Mouse (Mus musculus): ENCODE measurements at regions not wholly inside any gene's neighbourhood (a gene's known extent, or its start where the extent isn't known, plus 50 kb on each side); places are given as distances from the start of the nearest gene placed in this dataset.

- peak; percentile 51 for DNase-seq
These were observed 55.1 kb upstream of the Pcbd1 start for GRCm38 (mm10) chr10:61034056-61034455.

- no peak for DNase-seq
These were observed 60.5 kb upstream of the Pcbd1 start for GRCm38 (mm10) chr10:61028598-61028997.

DNA sequence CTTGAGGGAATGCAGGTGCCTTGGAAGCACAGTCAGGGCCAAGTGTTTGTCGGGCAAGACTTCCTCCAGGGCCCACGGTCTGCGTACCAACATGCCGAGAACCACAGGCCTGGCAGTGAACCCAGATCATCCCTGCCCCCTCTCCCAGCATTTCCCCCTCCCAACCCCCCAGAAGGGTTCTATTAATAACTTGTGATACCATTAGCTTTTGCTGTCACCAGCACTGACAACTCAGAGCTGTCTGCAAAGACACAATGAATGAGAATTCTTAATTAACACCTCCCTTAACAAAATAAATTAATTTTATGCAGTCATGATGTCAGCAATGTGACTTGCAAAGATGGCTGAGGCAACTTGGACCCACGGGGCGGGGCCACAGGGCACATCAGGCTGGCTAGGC is 61.9 kb upstream of the Pcbd1 start:
- no peak for DNase-seq

GRCm38 (mm10) chr10:61025061-61025460 is 64.1 kb upstream of the Pcbd1 start:
- no peak for DNase-seq

DNA sequence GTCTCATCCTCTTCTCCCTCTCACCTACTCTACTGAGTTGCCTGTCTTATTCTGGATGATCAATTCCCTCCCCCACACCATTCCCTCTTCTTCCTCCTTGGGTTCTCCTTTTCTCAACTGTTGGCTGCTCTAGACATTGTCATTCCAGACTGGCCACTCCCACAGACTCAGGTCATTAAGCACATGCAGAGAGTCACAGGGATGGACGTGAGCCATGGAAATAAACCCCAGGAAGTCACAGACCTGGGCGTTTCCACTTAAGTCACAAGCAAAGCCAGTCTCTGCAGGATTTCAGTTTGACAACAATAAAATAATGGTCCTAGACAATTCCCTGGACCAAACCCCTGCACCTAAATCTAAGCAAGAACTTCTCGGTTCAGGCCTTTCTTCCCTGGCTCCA is 65.0 kb upstream of the Pcbd1 start:
- no peak for DNase-seq

DNA sequence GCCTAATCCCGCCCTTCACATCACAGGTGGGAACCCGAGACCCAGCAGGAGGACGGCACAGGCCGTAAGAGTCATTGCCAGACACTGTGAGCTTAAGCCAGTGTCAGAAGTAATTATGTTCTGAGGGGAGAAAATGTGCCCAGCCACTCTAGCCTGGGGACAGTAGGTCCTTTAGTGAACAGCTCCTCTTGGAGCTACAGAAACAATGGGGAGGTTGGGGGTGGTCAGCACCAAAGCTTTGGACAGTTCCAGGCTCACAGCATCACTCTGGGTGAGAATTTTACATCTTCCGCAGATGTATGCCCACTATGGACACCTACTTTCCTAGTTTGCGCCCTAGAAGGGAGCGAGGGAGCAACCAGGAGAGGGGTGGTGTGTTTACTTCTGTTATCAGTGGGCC is 65.7 kb upstream of the Pcbd1 start:
- peak; percentile 50 for DNase-seq

DNA sequence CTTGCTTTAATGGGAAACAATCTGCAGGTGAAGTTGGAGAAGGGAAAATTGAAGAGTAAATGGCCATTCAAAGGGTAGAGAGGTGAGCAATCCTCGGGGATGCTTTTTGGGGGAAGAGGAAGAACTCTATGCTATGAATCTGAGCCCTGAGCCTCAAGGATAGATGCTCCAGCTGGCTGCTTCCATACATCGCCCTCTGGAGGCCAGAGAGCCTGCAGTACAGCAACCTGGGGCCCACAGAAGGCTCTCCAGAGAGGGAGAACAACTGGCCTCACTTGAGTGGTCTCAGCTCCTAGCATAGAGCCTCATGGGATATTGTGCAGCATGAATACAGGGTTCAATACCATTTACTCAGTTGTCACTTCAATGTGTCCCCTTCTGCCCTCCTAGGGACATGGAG is 69.6 kb upstream of the Pcbd1 start:
- DNase-seq = no peak

DNA sequence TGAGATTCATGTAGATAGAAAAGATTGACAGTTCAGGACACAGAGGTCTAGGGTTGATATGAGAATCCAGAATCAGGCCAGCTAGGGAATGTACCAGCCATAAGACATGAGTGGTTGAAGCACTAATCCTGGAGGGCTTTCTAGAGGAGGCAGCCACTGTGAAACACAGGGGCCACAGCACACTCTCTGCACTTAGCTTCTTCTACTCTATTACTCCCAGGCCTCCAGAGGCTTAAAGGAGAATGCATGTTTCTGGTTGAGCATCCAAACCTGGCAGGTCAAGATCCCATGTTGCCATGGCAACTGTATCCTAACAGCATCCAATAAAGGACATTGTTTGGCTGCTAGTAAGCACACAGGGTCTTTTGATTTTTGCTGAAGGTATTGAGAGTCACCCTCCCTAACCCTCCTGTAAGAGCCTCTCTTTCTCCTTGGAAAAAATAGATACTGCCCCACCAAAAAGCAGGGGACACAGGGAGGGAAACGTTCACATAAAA is 76.9 kb upstream of the Pcbd1 start:
- peak; percentile 36 for DNase-seq

- DNase-seq = no peak
These were observed 78.4 kb upstream of the Pcbd1 start for GRCm38 (mm10) chr10:61010697-61011096.

GRCm38 (mm10) chr10:61007403-61007802 is 81.7 kb upstream of the Pcbd1 start:
- DNase-seq = no peak

GRCm38 (mm10) chr10:61001745-61002160 is 87.4 kb upstream of the Pcbd1 start:
- DNase-seq = no peak

- peak; percentile 32 for DNase-seq
These were observed 91.7 kb upstream of the Pcbd1 start for GRCm38 (mm10) chr10:60997393-60997792.

DNA sequence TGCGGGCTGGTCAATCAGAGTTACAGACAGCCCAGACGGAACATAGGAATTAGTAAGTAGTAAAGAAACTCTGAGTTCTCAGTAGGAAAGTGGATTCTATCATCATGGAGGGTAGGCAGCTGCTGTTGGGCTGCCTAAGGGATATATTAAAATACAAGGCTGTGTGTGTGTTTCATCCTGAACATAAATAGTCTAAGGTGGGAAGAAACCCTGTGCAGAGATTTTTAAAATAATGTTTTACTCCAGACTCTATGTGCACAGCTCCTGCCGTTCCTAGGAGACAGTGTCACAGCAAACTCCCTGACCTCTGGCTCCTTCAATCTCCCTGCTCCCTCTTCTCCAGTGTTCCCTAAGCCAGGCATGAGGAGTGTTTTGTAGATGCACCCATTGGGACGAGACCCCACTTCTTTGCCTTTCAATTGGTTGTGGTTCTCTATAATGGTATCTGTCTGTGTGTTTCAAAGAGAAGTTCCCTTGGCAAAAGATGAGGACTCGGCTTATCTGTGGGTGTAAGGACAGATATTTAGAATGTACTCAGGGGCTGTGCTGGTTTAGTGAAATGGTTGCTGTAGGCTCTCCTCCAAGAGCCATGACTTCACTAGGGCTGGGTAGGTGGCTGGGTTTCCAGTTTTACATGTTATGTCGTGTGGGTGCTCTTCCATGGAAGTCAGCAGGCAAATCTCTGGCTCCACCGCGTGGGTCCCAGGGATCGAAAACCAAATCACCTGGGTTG is 93.1 kb upstream of the Pcbd1 start:
- DNase-seq = no peak

- peak; percentile 86 for DNase-seq
These were observed 104.0 kb upstream of the Pcbd1 start for GRCm38 (mm10) chr10:60985109-60985576.

- DNase-seq = peak; percentile 46
These were observed 107.4 kb upstream of the Pcbd1 start for GRCm38 (mm10) chr10:60981770-60982169.

DNA sequence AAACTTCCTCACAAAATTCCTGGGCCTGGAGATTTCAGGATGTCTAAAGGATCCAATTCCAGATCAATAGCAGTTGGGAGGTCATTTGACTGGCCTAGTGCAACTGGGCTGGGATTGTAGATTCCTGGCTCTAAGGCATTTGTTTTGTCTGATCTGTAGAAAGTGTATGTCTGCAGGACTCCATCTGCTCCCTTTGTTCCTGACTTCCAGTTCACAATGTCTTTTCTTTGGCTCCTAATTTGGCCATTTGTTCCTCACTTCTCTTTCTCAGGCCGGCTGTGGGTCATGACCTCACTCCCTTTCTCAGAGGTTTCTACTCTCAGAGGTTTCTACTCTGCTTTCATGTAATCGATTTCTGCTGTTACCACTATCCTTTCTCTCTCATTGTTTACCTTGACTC is 115.5 kb upstream of the Pcbd1 start:
- no peak for DNase-seq

- no peak for DNase-seq
These were observed 124.3 kb upstream of the Pcbd1 start for GRCm38 (mm10) chr10:60964843-60965242.

GRCm38 (mm10) chr10:60957820-60958233 is 126.4 kb upstream of the Unc5b start:
- DNase-seq = peak; percentile 68

DNA sequence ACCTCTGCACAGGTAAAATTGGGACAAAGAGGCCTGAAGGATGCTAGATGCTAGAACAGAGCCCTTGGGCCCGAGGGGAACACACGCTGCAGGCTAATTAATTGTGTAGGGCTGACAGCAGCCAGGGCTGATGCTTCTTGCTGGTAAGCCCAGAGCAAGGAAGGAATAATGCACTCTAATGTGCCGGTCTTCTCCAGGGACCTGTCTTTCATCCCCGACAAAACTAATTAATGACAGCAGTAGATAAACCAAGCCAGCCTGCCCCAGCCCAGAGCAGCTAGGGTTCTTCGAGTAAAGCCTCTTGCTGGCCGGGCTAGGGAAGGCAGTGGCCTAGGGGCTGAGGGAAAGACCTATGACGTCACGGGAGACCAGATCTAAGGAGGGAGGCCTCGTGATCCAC is 124.1 kb upstream of the Unc5b start:
- DNase-seq = no peak

GRCm38 (mm10) chr10:60952495-60952894 is 121.1 kb upstream of the Unc5b start:
- no peak for DNase-seq

DNA sequence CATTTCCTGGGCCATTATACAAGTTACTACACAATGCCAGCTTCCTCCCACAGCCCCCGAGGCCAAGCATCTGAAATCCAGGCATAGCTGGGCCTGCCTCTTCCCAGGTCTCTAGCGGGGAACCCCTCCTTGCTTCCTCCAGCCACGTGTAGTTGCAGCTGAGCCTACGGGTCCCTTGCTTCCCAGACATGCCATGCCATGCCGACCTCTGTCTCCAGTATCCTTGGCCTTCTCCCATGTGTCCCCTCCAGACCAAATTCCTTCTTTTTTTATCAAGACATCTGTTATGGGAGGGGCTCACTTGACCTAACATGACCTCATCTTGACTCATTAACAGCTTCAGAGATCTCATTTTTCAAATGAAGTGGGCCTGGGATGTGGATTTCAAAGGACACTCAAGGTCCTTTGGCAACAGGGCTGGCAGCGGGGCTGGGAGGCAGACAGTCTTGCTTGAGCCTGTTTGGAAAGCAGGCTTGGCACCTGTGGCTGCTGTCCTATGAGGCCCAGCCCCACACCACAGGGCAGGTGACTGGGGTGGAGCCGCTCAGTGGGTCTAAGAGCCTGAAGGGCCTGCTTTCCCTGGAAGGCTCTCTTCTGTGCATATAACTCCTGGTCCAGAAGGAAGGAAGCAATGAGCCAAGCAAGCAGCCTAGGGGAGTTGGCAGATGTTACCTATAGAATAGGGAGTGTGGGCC is 117.7 kb upstream of the Unc5b start:
- no peak for DNase-seq

DNA sequence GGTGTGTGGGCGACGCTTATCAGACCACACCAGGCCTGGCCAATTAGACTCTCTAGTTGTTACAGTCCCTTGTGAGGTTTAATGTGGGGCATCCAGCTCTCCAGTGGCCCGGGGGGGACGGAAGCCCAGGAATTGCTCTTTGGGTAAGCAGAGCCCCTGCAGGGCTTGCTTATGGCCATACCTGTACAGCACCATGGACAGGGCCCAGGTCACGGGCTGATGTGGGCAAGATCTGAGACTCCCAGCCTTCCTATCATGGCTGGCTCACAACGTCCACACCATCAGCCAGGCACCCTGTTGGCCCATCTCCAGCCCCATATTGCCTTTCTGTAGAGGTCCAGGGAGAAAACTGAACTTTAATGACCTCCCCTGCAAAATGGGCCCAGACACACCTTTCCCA is 111.7 kb upstream of the Unc5b start:
- DNase-seq = no peak

DNA sequence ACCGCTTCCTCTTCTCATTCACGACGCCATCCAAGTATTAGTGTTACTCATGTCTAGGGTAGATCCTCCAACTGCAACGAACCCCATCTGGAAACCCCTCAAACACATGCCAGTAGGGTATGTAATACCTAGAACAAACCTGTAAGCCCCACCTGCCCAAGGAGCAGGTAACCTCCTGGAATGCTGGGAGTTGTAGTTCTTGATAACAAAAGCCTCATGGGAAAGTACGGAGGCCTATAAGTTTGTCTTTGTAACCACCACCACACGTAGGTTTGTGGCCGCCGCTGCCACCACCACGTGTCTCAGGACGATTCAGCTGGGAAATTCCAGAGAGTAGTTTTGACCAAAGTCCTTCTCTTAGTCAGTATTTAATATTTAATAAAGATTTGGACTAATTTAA is 107.4 kb upstream of the Unc5b start:
- no peak for DNase-seq

DNA sequence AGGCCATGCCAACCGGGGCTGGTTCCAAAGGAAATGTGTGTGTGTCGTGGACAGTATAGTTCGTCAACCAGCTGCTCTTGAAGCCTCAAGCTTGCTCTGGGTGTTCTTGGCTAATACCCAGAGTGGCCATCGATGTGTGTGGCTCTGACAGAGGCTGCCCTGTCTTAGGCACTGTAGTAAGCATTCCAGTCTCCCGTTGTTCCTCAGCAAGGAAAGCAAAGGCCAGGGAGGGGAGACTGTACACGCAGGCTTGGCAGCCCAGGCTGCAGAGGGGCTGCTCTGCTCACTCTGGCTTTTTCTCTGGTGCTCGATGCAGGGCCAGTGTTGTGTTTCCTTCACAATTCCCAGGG is 106.1 kb upstream of the Unc5b start:
- DNase-seq = peak; percentile 60
